Mouse (Mus musculus) forebrain, embryonic 10.5 days (tissue): Measurements from ENCODE around the gene Pir. TPM values are rescaled to one million over a fixed set of nuclear protein-coding genes. Genes with fewer than 3 reads are reported as not detected.
A peak's percentile ranks its signal among the peaks of the same experiment; 100 is the strongest.

ENCODE experiments used
- DNase-seq: peaks from one replicate; pipeline ENCODE4 v3.0.0-alpha.2; 2017; ENCODE audit warnings: low spot score; ENCODE audit errors: extremely low spot score
- H3K27ac ChIP-seq: fragments of 300-500 bp; sonication (generic); 2 replicates; pipeline ENCODE4 v1.5.1; 2016; ENCODE audit warnings: mild to moderate bottlenecking
- H3K27me3 ChIP-seq: fragments of 300-500 bp; sonication (generic); 2 replicates; pipeline ENCODE4 v1.6.1; 2016; ENCODE audit warnings: mild to moderate bottlenecking; ENCODE audit not compliant: poor library complexity, severe bottlenecking
- H3K36me3 ChIP-seq: fragments of 300-500 bp; sonication (generic); replicated peaks from 2 replicates; pipeline ENCODE4 v1.6.1; 2016; ENCODE audit warnings: mild to moderate bottlenecking, moderate library complexity
- H3K4me1 ChIP-seq: fragments of 300-500 bp; sonication (generic); 2 replicates; pipeline ENCODE4 v1.6.1; 2016
- H3K4me3 ChIP-seq: fragments of 300-500 bp; sonication (generic); 2 replicates; pipeline ENCODE4 v1.5.1; 2016; ENCODE audit warnings: mild to moderate bottlenecking, moderate library complexity
- H3K9me3 ChIP-seq: fragments of 300-500 bp; sonication (generic); 2 replicates; pipeline ENCODE4 v1.6.1; 2016; ENCODE audit warnings: mild to moderate bottlenecking, moderate library complexity
- WGBS: fragments of 180-500 bp; shearing (Covaris S2); methylation state at CpG from one replicate; pipeline ENCODE4 v1.1.7; 2016; 5-methylcytosine and 5-hydroxymethylcytosine counted together
- polyA plus RNA-seq: library from polyadenylated mRNA; unstranded; fragments of >200 nt; fragmentation: Nextera tagmentation; extraction: Ambion mirVana; gene quantifications from 2 replicates; pipeline ENCODE4 v1.2.1, GENCODE M21; 2016

Gene Pir
- 16.3 and 16.9 TPM in 2 replicates for polyA plus RNA-seq

DNA sequence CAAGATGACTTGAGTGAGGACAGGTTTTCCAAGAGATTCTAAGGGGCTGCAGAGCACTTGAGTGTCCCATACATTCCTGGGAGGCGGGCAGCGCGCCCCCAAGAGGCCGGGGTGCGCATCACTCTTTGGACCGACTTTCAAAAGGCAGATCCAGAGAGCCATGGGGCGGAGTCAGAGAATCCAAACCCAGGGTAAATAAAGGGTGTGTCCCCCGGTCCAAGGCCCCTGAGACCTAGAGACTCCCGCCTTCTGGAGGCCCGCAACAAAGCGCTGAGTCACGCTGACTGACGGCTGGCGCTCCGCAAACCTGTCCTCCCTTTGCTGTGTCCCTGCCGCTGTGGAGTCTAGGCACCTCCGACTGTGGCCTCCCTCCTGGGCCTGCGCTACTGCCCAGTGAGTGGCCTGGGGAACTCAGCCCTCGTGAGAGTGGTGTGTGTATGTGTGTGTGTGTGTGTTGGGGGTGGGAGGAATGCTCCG lies at the start of gene Pir:
Pir (plus strand) TSS at position 87 of the 477 bp plus-strand sequence.
- peak; percentile 53 for DNase-seq
- Histone ChIP-seq H3K27me3 (peaks cover 87% of the 10 kb centered on the region), H3K9me3 (no peaks in the 10 kb centered on the region), H3K27ac (peak within 1 kb of the TSS; percentile 84), H3K4me3 (peak within 1 kb of the TSS; percentile 52), H3K4me1 (0 out of 2 replicates have a peak, but pooled peaks cover 8% of the 10 kb centered on the region), H3K36me3 (no peaks in the 10 kb centered on the region)
- 19% methylated on average over 20 of the region's 20 CpGs for WGBS

DNA sequence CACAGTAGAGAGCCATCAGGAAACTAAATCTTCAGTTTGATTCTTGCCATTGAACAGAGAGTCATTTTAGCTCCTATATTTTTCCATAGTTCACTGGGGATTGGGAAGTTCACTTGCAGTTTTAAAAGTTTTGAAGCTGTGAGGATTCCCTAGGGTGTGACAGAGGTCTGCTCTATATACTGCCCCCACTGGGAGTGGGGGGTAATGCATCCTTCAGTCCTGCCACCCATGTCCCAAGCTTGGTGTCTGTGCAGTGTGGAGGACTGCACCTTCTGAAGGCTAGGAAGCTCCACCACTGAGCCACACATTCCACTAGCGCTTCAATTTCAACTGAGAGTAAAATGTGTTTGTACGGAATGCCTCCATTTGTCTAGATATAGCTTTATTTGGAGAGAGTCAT lies 47.2 kb upstream of the Pir start:
- H3K27ac ChIP-seq = no peak overlapping the region
- no peak for DNase-seq
- no peaks in the 10 kb centered on the region for H3K36me3 ChIP-seq
- 69% methylated on average over 2 of the region's 2 CpGs for WGBS
- no peaks in the 10 kb centered on the region for H3K4me1 ChIP-seq
- H3K27me3 ChIP-seq = peaks cover 69% of the 10 kb centered on the region
- H3K9me3 ChIP-seq = no peaks in the 10 kb centered on the region
- H3K4me3 ChIP-seq = no peak overlapping the region

- H3K27ac ChIP-seq = no peak overlapping the region
- H3K4me1 ChIP-seq = no peaks in the 10 kb centered on the region
- H3K36me3 ChIP-seq = no peaks in the 10 kb centered on the region
- H3K9me3 ChIP-seq = no peaks in the 10 kb centered on the region
- peaks cover 76% of the 10 kb centered on the region for H3K27me3 ChIP-seq
- no peak for DNase-seq
- no peak overlapping the region for H3K4me3 ChIP-seq
- 75% methylated on average over 8 of the region's 8 CpGs for WGBS
Measured at GRCm38 (mm10) chrX:164233380-164233779, 35.8 kb upstream of the Pir start.

GRCm38 (mm10) chrX:164245714-164246113 lies 23.5 kb upstream of the Pir start:
- Histone ChIP-seq H3K9me3 (no peaks in the 10 kb centered on the region), H3K4me1 (peaks cover 13% of the 10 kb centered on the region), H3K27me3 (peaks cover 71% of the 10 kb centered on the region), H3K27ac (0 out of 2 replicates have a peak overlapping the region, but pooled peaks have one; percentile 58), H3K4me3 (peak overlapping the region; percentile 12; the same call in 1 of the 2 replicates), H3K36me3 (no peaks in the 10 kb centered on the region)
- WGBS = 6% methylated on average over 5 of the region's 5 CpGs
- no peak for DNase-seq

DNA sequence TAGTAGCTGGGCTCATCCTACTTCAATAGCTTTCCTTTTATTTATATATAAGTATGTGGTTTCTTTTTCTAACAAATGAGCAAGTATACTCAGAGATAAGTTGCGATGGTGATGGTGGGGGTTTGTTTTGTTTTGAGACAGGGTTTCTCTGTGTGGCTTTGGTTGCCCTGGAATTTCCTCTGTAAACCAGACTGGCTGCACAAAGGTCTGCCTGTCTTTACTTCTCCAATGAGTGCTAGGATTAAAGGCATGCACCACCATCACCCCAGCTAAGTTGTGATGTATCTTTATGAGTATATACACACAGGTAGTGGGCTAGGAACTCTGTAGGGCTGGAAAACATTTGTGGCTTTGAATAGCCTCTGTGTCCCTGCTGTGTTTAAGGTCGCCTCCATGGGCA lies 22.4 kb upstream of the Pir start:
- Histone ChIP-seq H3K9me3 (no peaks in the 10 kb centered on the region), H3K4me3 (no peak overlapping the region), H3K36me3 (no peaks in the 10 kb centered on the region), H3K27ac (no peak overlapping the region), H3K4me1 (peaks cover 13% of the 10 kb centered on the region), H3K27me3 (peaks cover 77% of the 10 kb centered on the region)
- 54% methylated on average over 2 of the region's 2 CpGs for WGBS
- no peak for DNase-seq

DNA sequence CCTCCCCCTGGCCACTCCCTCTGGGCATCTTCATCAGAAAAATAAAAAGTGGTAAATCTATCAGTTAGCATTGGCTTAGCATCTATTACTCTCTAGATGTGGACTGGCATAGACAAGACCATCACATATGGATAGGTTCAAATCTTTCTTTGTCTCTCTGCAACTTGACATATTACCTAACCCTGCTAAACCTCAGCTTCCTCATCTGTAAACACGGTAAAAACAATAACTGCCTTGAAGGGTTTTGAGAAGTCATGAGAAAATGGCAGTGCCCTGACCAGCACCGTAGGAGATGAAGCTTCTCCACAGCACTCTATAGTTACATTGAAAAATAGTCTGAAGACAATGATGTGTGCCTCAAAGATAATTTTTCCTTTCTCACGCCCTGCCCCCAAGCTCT lies 12.6 kb upstream of the Pir start:
- WGBS = 88% methylated on average over 3 of the region's 3 CpGs
- Histone ChIP-seq H3K4me1 (no peaks in the 10 kb centered on the region), H3K4me3 (no peak overlapping the region), H3K27ac (no peak overlapping the region), H3K27me3 (peaks cover 100% of the 10 kb centered on the region), H3K36me3 (no peaks in the 10 kb centered on the region), H3K9me3 (no peaks in the 10 kb centered on the region)
- DNase-seq = no peak

- 85% methylated on average over 8 of the region's 8 CpGs for WGBS
- no peak for DNase-seq
Measured at GRCm38 (mm10) chrX:164258057-164258456, 11.1 kb upstream of the Pir start, which contains the start of gene Bmx. Gene Bmx (minus strand): TSS chrX:164258193.

DNA sequence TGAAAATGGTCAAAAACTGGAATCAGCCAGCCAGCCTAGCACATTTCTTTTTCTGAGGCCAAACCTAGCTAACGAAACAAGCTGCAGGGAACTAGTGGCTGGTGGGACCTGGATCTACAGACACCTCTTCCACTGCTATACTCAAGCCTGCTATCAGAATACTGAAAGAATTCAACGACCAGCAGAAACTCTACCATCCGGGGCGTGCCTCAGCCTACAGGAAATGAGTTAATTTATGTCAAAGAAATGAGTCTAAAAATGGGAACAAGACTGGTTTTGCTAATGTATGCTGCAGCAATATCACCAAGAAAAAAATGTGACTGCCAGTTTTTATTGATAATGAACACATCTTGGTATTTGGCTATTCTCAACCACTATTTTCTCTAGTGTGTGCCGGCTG lies 10.5 kb upstream of the Pir start:
- no peaks in the 10 kb centered on the region for H3K9me3 ChIP-seq
- H3K4me1 ChIP-seq = no peaks in the 10 kb centered on the region
- peaks cover 100% of the 10 kb centered on the region for H3K27me3 ChIP-seq
- no peak overlapping the region for H3K4me3 ChIP-seq
- H3K36me3 ChIP-seq = no peaks in the 10 kb centered on the region
- H3K27ac ChIP-seq = no peak overlapping the region
- no peak for DNase-seq
- 88% methylated on average over 5 of the region's 5 CpGs for WGBS

More at GRCm38 (mm10) chrX:164258057-164258456, 11.1 kb upstream of the Pir start, which contains the start of gene Bmx:
- no peak within 1 kb of the TSS for H3K4me3 ChIP-seq
- peaks cover 100% of the 10 kb centered on the region for H3K27me3 ChIP-seq
- no peaks in the 10 kb centered on the region for H3K36me3 ChIP-seq
- no peaks in the 10 kb centered on the region for H3K9me3 ChIP-seq
- H3K4me1 ChIP-seq = no peaks in the 10 kb centered on the region
- H3K27ac ChIP-seq = no peak within 1 kb of the TSS

GRCm38 (mm10) chrX:164262286-164262685 lies 6.9 kb upstream of the Pir start:
- H3K4me3 ChIP-seq = no peak overlapping the region
- WGBS = 50% methylated on average over 2 of the region's 2 CpGs

GRCm38 (mm10) chrX:164264861-164265260 lies 4.3 kb upstream of the Pir start:
- Histone ChIP-seq H3K4me3 (no peak overlapping the region), H3K27me3 (peaks cover 94% of the 10 kb centered on the region), H3K9me3 (no peaks in the 10 kb centered on the region), H3K27ac (no peak overlapping the region), H3K36me3 (no peaks in the 10 kb centered on the region), H3K4me1 (0 out of 2 replicates have a peak, but pooled peaks cover 5% of the 10 kb centered on the region)
- DNase-seq = no peak
- 65% methylated on average over 1 of the region's 1 CpGs for WGBS

More at GRCm38 (mm10) chrX:164262286-164262685, 6.9 kb upstream of the Pir start:
- 0 out of 2 replicates have a peak overlapping the region, but pooled peaks have one; percentile 20 for H3K27ac ChIP-seq
- no peaks in the 10 kb centered on the region for H3K4me1 ChIP-seq
- no peaks in the 10 kb centered on the region for H3K9me3 ChIP-seq
- no peak for DNase-seq
- H3K27me3 ChIP-seq = peaks cover 94% of the 10 kb centered on the region
- H3K36me3 ChIP-seq = no peaks in the 10 kb centered on the region

DNA sequence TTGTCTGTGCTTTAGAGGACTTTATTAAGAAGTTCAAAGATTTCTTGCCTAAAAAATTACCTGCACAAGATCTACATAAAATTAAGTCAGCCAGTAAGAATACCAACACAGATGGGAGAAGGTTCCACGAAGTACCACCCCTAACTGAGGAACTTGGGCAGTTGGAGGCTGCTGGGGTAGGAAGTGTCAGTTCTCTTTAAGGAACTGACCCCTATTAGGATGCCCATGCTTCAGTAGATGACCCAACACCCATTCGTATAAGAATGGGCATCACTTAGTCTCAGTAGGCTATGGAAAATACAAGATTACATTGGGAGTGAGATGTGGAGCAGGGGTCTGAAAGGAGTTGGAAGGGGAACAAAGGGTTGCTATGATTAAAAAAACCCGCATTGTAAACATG lies 1.4 kb downstream of the Pir start:
- no peaks in the 10 kb centered on the region for H3K36me3 ChIP-seq
- no peak overlapping the region for H3K27ac ChIP-seq
- DNase-seq = no peak
- WGBS = 88% methylated on average over 3 of the region's 3 CpGs
- H3K27me3 ChIP-seq = peaks cover 82% of the 10 kb centered on the region
- H3K4me3 ChIP-seq = no peak overlapping the region
- H3K4me1 ChIP-seq = 0 out of 2 replicates have a peak, but pooled peaks cover 8% of the 10 kb centered on the region
- no peaks in the 10 kb centered on the region for H3K9me3 ChIP-seq

DNA sequence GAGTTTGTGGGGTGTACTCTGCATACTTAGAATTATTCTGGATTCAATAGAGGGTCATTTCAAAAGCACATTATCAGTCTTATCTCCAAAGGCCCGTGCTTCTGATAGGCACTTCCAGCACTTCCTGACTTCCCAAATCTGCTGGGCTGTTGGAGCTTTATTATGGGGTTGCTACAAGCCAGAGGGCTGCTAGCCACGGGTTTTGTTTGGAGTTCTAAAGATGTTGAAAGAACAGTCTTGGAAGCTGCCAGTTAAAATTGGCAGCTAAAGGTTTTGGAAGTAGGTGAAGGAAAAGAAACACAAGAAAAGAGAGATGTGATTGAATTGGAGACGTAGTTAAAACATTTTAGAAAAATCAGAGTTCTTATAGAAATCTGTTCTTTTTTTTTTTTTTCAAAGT lies 6.4 kb downstream of the Pir start:
- H3K27me3 ChIP-seq = peaks cover 54% of the 10 kb centered on the region
- no peaks in the 10 kb centered on the region for H3K9me3 ChIP-seq
- H3K4me1 ChIP-seq = no peaks in the 10 kb centered on the region
- H3K36me3 ChIP-seq = no peaks in the 10 kb centered on the region
- WGBS = 67% methylated on average over 3 of the region's 3 CpGs
- no peak overlapping the region for H3K27ac ChIP-seq
- DNase-seq = no peak
- H3K4me3 ChIP-seq = no peak overlapping the region

GRCm38 (mm10) chrX:164280918-164281647 lies 11.9 kb downstream of the Pir start:
- no peak for DNase-seq
- Histone ChIP-seq H3K27ac (no peak overlapping the region), H3K27me3 (peaks cover 60% of the 10 kb centered on the region), H3K4me3 (no peak overlapping the region), H3K36me3 (no peaks in the 10 kb centered on the region), H3K9me3 (no peaks in the 10 kb centered on the region), H3K4me1 (no peaks in the 10 kb centered on the region)
- 81% methylated on average over 7 of the region's 7 CpGs for WGBS
